Mouse (Mus musculus) left cerebral cortex, adult 2 months (tissue): ENCODE measurements at regions not wholly inside any gene's neighbourhood (a gene's known extent, or its start where the extent isn't known, plus 50 kb on each side); places are given as distances from the start of the nearest gene placed in this dataset.
A peak's percentile ranks its signal among the peaks of the same experiment; 100 is the strongest.

ENCODE experiments used
- DNase-seq, 2 experiments: peaks; one replicate each; pipeline ENCODE4 v3.0.0; 2021 to 2022; ENCODE audit warnings: low spot score in 2 of 2, mixed read lengths in 1 of 2; ENCODE audit errors: extremely low spot score in 1 of 2
- H3K27ac ChIP-seq: fragments of 200-600 bp; 2 replicates; pipeline ENCODE4 v1.8.1; 2022
- H3K4me3 ChIP-seq: fragments of 200-600 bp; 2 replicates; pipeline ENCODE4 v1.8.1; 2022
- CTCF ChIP-seq: fragments of 200-600 bp; IDR thresholded peaks from 2 replicates; pipeline ENCODE4 v1.8.1; 2022; ENCODE audit warnings: antibody characterized with exemption, mild to moderate bottlenecking, moderate library complexity
- intact Hi-C: fragments of 180-260 bp; cut with DNase I; formaldehyde crosslinking; loops from one replicate; pipeline ENCODE4 v1.15.1; 2025

DNA sequence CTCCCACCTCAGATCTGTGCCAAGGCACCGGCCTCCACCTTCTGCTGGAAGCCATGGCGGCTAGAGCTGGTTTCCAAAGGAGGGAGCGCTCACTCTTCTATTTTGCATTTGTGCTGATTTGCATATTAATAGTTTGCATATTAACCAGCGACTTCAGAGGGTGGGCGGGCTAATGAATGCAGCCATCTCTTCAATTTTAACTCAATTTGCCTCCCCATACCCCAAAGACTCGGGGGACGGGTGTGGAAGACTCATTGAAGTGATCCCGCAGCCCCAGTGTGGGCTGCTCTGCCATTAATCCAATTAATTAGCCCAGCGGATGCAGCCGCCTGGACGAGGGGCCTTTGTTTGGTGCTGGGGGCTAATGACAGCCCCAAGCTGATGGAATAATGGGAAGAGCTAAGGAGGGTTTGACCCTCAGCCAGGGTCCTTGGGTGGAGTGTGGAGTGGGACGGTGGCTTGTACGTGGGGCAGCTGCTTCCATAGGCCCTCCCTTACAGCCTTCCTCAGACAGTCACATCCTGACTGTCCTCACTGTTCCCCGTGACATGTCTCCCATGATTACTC lies 103.0 kb downstream of the Gm26897 start:
- Histone ChIP-seq H3K4me3 (no peak overlapping the region), H3K27ac (no peak overlapping the region)
- no peak for TF ChIP-seq CTCF
- intact Hi-C loops, result no loop called here
- no peak for DNase-seq

DNA sequence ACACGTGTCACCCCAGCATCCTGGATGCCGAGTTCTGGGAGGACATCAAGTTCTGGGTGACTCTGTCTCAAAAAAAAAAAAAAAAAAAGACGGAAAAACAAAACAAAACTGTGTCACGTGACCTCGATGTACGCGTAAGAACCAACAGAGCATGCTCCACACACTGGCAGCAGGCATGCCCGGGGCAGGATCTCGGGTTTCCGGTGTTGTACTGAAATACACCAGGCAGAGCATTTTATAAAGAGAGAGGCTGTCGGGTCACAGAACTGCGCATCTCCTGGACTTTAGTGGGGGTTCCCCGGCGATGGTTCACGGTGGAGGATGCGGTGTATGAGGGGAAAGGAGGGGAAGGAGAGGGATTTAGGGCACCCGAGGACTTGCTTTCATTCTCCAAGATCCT lies 108.7 kb downstream of the Gm26897 start:
- no peak for DNase-seq
- H3K4me3 ChIP-seq, result no peak overlapping the region
- no peak for TF ChIP-seq CTCF
- intact Hi-C loops, result no loop called here
- H3K27ac ChIP-seq, result no peak overlapping the region

DNA sequence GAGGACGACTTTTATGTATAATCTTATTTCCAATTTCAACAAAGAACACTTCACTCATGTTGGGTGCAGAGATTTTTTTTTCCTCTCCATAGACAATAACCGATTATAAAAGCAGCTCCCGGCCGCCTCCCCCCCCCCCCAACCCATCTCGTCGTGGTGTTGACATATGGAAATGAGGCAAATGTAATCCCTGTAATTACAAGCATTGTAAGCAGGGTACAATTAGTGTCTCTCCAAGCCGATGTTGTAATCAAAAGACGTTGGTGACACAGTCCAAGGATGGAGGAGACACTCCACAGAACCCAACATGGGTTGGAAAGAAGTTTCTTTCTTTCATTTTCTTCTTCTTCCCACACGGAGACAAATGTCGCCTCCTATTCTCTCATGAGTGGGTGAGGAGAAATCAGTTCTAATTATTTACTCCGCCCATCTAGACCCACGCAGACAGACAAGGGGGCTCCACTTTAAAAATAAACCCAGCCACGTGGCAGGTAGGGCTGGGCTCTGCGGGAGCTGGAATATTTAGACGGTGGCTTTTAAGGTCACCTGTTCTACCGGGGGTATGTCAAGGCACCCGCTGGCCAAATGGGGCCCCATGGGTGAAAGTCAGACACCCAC lies 110.0 kb downstream of the Gm26897 start:
- TF ChIP-seq CTCF, result no peak
- Histone ChIP-seq H3K27ac (no peak overlapping the region), H3K4me3 (no peak overlapping the region)
- intact Hi-C loops, result no loop called here
- no peak for DNase-seq

DNA sequence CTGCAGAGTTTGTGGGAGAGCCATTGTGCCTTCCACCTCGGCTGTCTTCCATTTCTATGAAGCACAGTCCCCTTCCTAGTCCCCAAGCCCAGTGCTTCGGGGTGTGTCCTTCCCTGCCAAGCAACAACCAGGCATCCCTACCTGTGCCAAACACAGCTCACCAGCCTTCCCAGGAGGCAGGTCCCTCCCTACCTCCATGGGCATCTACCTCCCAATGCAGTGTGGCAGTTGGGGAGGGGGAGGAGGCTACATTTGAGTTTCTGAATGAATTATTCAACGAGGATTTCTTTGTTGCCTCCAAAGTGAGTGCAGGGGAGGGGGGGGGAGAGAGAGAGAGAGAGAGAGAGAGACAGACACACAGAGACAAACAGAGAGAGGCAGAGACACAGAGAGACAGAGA lies 110.8 kb downstream of the Gm26897 start:
- intact Hi-C loops, result no loop called here

DNA sequence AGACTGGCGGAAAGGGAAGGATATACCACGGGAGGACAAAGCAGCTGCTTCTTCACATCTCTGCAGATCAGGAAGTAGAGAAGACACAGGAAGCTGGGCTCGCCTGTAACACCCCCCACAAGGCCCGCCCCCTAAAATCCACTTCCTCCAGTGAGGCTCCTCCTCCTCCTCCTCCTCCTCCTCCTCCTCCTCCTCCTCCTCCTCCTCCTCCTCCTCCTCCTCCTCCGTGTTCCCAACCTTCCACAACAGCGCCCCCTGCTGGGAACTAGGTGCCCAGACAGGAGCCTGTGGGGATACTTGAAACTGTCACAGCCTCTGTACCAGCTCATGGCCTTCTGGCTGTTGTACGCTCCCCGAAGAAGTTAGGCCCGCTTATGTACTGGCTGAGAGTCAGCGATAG lies 115.2 kb downstream of the Gm26897 start:
- H3K4me3 ChIP-seq, result no peak overlapping the region
- intact Hi-C loops, result no loop called here
- DNase-seq, result no peak
- no peak overlapping the region for H3K27ac ChIP-seq
- TF ChIP-seq CTCF, result no peak

More for the DNA sequence above, 110.8 kb downstream of the Gm26897 start:
- Histone ChIP-seq H3K4me3 (no peak overlapping the region), H3K27ac (no peak overlapping the region)
- no peak for TF ChIP-seq CTCF
- DNase-seq, result no peak

DNA sequence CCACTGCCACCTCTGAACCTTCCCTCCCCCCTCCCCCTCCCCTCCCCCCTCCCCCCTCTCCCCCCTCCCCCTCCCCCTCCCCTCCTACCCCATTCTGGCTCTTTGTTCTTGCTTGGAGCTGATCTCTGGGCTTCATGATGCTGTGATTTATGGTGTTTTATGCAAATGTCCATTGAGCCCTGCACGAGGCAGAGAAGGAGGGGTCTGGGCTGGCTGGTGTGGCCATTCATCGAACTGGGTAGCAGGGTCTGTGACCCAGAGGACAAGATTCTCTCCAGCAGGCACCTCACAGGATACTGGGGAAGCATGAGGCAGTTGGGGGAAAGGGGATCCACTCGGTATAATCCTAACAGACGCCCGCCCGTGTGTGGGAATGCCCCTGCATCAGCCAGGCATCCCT lies 119.0 kb downstream of the Gm26897 start:
- H3K27ac ChIP-seq, result no peak overlapping the region
- no peak for DNase-seq
- TF ChIP-seq CTCF, result no peak
- no peak overlapping the region for H3K4me3 ChIP-seq
- intact Hi-C loops, result no loop called here

DNA sequence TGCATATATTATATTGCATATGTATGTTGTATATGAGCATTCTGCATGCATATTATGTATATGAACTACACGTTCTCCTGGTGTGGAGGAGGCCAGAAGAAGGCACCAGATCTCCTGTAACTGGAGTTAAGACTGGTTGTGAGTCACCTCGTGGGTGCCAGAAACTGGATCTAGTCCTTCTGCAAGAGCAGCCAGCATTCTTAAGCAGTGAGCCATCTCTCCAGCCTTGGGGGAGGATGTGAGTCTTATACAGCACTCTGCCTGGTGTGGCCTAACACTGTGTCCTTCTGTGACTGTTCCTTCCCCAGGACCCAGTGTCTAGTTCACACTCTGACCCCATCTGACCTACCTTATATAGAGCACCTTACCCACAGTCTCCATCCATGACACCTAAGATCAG lies 121.6 kb downstream of the Gm26897 start:
- intact Hi-C loops, result no loop called here
- DNase-seq, result no peak
- no peak for TF ChIP-seq CTCF
- Histone ChIP-seq H3K27ac (no peak overlapping the region), H3K4me3 (no peak overlapping the region)

DNA sequence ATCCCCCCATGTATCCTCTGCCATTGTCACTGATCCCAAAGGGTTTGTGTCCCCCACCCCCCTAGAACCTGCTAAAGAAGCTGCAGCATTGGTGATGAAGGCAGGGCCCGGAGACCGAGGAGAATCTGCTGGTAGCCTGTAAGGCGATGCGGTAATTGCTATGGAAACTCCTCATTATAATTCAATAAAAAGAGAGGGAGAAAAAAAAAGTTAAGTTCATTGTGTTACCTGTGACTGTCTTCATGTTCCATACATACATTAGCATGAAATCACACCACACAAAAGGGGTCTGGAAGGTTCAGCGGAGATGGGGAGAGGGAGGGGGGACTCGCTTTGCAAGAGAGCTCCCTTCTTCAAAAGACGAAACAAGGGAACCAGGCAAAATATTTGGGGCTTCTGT lies 123.5 kb downstream of the Gm26897 start:
- H3K4me3 ChIP-seq, result no peak overlapping the region
- no peak for TF ChIP-seq CTCF
- no peak for DNase-seq
- H3K27ac ChIP-seq, result no peak overlapping the region
- intact Hi-C loops, result no loop called here

DNA sequence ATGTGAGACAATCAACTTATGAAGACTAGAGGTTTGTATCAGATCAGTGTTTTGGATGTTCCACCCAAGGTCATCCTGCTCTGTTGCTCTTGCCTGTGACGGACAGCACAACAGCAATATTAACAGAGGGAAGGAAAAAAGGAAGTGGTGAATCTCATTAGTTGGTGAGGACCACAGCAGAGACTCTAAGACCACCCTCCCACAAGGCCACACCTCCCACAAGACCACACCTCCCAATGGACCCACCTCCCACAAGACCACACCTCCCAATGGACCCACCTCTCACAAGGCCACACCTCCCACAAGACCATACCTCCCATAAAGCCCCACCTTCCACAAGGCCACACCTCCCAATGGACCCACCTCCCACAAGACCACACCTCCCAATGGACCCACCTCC lies 126.7 kb downstream of the Gm26897 start:
- intact Hi-C loops, result no loop called here
- TF ChIP-seq CTCF, result no peak
- H3K27ac ChIP-seq, result no peak overlapping the region
- H3K4me3 ChIP-seq, result no peak overlapping the region
- no peak for DNase-seq

DNA sequence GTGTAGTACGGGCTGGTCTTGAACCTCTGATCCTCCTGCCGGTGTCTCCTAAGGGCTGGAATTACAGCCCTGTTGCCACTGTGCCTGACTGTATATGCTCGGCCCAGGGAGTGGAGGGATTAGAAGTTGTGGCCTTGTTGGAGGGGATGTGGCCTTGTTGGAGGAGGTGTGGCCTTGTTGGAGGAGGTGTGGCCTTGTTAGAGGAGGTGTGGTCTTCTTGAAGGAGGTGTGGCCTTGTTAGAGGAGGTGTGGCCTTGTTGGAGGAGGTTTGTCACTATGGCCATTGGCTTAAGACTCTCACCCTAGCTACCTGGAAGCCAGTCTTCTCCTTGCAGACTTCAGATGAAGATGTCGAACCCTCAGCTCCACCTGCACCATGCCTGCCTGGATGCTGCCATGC lies 128.6 kb downstream of the Gm26897 start:
- Histone ChIP-seq H3K4me3 (no peak overlapping the region), H3K27ac (no peak overlapping the region)
- intact Hi-C loops, result no loop called here
- no peak for DNase-seq
- TF ChIP-seq CTCF, result no peak

DNA sequence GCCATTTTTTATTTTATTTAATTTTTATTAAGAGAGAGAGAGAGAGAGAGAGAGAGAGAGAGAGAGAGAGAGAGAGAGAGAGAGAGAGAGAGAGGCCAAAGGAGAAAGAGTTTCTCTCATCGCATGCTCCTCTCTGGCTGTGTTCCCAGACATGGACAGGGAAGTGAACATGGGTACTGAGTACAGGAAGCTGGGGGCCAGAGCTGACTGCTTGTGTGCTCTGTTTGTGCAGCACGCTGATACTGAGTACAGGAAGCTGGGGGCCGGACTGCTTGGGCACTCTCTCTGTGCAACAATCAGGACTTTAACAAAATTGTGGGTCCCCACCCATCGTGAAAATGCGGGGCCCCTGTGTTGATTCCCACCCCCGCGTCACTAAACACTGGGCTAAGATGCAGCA lies 130.2 kb downstream of the Gm26897 start:
- DNase-seq, result peak in 1 of 2 experiments; percentile 22
- intact Hi-C loops, result loop anchor here (2.0 kb wide), 1 partner anchor 73 kb away; no protein-coding TSS in a partner anchor
- Histone ChIP-seq H3K4me3 (no peak overlapping the region), H3K27ac (no peak overlapping the region)
- no peak for TF ChIP-seq CTCF

DNA sequence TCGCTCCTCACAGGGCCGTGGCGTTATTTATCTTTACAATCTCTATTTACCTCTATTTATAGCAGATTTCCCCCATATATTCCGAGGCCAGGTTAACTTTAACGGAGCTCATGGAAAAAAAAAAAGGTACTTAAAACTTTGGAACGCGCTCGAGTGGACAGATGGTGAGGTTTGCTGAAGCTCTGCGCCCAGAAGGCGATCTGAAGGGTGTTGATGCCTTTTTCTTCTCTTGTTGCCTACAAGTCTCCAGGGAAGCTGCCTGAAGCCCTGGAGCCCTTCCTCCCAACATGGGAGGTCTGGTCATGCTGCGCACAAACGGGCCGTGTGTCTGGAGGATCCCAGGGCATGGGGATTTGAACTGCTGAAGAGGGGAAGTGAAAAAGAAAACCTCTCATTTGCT lies 130.9 kb downstream of the Gm26897 start:
- no peak overlapping the region for H3K27ac ChIP-seq
- no peak for TF ChIP-seq CTCF
- no peak overlapping the region for H3K4me3 ChIP-seq
- peak in 1 of 2 experiments; percentile 35 for DNase-seq
- intact Hi-C loops, result loop anchor here (2.0 kb wide), 1 partner anchor 74 kb away; no protein-coding TSS in a partner anchor

DNA sequence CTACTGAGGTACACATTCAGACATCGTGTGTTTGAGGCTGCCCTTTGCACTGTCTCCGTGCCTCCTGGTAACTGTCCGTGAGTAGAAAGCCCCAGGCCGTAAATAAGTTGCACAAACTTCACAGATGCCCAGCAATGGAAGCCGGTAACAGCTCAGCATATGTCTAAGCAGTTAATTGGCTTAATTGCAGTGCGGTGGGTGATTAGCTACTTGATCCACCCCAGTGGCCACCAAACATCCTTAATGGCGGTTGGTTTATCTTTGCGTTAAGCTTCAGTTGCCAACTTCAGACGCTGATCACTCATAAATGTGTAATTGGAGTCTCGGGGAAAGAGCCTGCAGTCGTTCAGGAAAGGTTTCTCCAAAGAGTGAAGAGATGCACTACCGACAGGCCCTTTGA lies 135.3 kb downstream of the Gm26897 start:
- Histone ChIP-seq H3K27ac (no peak overlapping the region), H3K4me3 (no peak overlapping the region)
- intact Hi-C loops, result no loop called here
- DNase-seq, result no peak
- no peak for TF ChIP-seq CTCF
